Mouse (Mus musculus): ENCODE results near the gene Sfxn3. TPM values are rescaled to one million over a fixed set of nuclear protein-coding genes. Genes with fewer than 3 reads are reported as not detected.

Sfxn3 gene
- polyA plus RNA-seq, 2 experiments, result 1.8 to 2.4 TPM

DNA sequence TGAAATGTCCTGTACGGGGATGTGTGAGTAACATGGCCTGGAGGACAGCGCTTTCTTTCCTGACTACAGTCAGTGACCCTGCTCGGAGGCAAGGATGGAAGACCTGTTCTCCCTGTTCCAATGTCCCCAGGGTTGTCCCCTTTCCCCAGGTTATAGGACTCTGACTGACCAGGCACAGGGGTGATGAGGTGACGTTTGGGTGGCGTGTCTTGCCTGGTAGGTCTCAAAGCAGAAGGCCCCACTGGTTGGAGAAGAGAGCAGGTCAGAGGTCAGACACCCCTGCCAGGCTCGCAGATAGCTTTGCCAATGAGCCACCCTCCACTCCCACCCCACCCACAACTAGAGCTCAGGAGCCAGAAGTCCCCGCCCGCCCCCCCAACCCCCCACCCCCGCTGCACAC lies 17.7 kb upstream of the Sfxn3 start:
- Histone ChIP-seq H3K4me3 (ENCODE audit: insufficient read depth in 1 of 2, low read depth in 2 of 2, low read length in 2 of 2) (no peak overlapping the region), H3K27ac (no peak overlapping the region), H3K36me3 (replicated peaks; ENCODE audit: control insufficient read depth, insufficient read depth, low read depth) (no peaks in the 10 kb centered on the region; the same call in 1 of the 2 replicates), H3K4me2 (ENCODE audit: low read depth) (no peak overlapping the region), H3K4me1 (replicated peaks; ENCODE audit: control insufficient read depth in 2 of 2, insufficient read depth in 2 of 2, low read length in 1 of 2) (peaks cover 0 to 2% of the 10 kb centered on the region in 2 experiments; a peak in 1 of 4 replicates), H3K27me3 (ENCODE audit: control insufficient read depth, insufficient read depth, low read length) (no peaks in the 10 kb centered on the region), H3K9me3 (ENCODE audit: control insufficient read depth, low read length) (no peaks in the 10 kb centered on the region), H3K9ac (replicated peaks) (no peak overlapping the region)
- DNase-seq (ENCODE audit: low read depth in 3 of 3, low spot score in 3 of 3) (no peak), ATAC-seq (ENCODE audit: insufficient read depth) (no peak)
- TF ChIP-seq CTCF (IDR thresholded peaks at IDR 0.05; ENCODE audit: low read depth), result no peak
- TF ChIP-seq EP300 (IDR thresholded peaks at IDR 0.05; ENCODE audit: low read depth), result no peak
- 50% methylated on average over 9 of the region's 9 CpGs for WGBS (ENCODE audit: insufficient replicate concordance)

DNA sequence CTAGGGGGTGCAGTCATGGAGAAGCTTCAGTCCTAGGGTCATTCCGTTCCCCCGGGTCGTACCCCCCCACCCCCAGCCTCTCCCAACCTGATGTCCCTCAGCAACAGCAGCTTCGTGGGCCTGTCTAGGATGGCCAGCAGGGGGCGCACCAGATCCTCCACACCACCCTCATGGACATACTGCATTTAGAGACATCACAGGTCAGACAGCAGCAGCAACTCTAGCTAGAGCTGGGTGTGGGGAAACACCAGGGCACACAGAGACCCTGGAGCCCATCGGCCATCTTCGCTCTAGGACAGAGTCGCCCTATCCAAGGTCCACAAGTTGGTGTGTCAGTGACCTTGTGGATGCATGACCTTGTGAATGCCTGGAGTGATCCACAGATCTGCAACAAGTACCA lies 17.2 kb upstream of the Sfxn3 start:
- Histone ChIP-seq H3K4me3 (ENCODE audit: insufficient read depth in 1 of 2, low read depth in 2 of 2, low read length in 2 of 2) (no peak overlapping the region), H3K9ac (replicated peaks) (no peak overlapping the region), H3K9me3 (ENCODE audit: control insufficient read depth, low read length) (no peaks in the 10 kb centered on the region), H3K27me3 (ENCODE audit: control insufficient read depth, insufficient read depth, low read length) (no peaks in the 10 kb centered on the region), H3K27ac (no peak overlapping the region), H3K4me2 (ENCODE audit: low read depth) (no peak overlapping the region), H3K36me3 (replicated peaks; ENCODE audit: control insufficient read depth, insufficient read depth, low read depth) (no peaks in the 10 kb centered on the region; the same call in 1 of the 2 replicates), H3K4me1 (replicated peaks; ENCODE audit: control insufficient read depth in 2 of 2, insufficient read depth in 2 of 2, low read length in 1 of 2) (peaks cover 0 to 2% of the 10 kb centered on the region in 2 experiments; a peak in 1 of 4 replicates)
- WGBS (ENCODE audit: insufficient replicate concordance), result 17% methylated on average over 8 of the region's 8 CpGs
- ATAC-seq (ENCODE audit: insufficient read depth) (0 out of 2 replicates have a peak, but pooled peaks have one; percentile 8), DNase-seq (ENCODE audit: low read depth in 3 of 3, low spot score in 3 of 3) (no peak)
- TF ChIP-seq CTCF (IDR thresholded peaks at IDR 0.05; ENCODE audit: low read depth) (peak; percentile 96), EP300 (IDR thresholded peaks at IDR 0.05; ENCODE audit: low read depth) (no peak)

DNA sequence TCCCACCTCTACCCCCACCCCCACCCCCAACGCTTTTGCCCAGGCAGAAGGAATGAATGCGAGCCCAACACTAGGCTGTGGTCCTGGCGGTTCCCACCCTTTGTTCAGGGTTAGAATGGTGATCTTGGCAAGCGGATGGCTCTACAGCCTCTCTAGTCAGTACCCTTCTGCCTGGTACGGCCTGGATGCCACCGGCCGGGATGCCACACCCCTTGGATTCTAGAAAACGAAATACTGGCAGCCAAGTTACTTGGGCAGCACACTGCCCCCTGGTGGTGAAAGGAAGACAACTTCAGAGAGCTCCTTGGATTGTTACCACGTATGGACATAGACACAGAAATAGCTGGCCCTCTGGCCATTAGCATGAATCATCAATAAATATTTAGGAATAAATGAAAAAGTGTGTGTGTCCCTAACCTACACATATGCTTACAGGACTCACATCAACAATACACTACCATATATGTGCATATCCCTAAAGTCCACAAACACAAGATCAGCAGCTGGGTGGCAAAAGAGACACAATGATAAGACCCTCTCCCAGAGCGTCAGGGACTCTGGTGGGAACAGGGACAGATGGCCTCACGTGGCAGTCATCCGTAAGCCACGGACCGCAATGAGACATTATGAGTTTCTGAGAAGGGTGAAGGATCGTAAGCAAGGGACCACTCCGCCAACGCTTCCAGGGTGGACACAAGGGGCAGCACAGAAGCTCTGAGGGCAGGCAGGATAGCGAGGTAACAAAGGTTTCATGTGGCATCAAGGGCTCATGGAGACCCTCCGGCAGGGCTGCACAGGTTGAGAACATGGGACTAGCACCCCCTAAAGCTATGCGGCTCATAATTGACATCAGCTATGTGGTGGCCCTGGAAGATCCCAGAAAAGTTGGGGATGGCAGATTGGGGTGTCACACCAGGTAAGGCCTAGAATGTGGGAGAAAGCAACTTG lies 16.3 kb upstream of the Sfxn3 start:
- WGBS (ENCODE audit: insufficient replicate concordance), result 37% methylated on average over 20 of the region's 20 CpGs
- no peak overlapping the region for H3K9ac ChIP-seq (replicated peaks)
- no peaks in the 10 kb centered on the region; the same call in 1 of the 2 replicates for H3K36me3 ChIP-seq (replicated peaks; ENCODE audit: control insufficient read depth, insufficient read depth, low read depth)
- no peaks in the 10 kb centered on the region for H3K27me3 ChIP-seq (ENCODE audit: control insufficient read depth, insufficient read depth, low read length)
- no peaks in the 10 kb centered on the region for H3K9me3 ChIP-seq (ENCODE audit: control insufficient read depth, low read length)
- no peak for TF ChIP-seq EP300 (IDR thresholded peaks at IDR 0.05; ENCODE audit: low read depth)
- peak; percentile 92 for TF ChIP-seq CTCF (IDR thresholded peaks at IDR 0.05; ENCODE audit: low read depth)
- peaks cover 0 to 2% of the 10 kb centered on the region in 2 experiments; a peak in 1 of 4 replicates for H3K4me1 ChIP-seq (replicated peaks; ENCODE audit: control insufficient read depth in 2 of 2, insufficient read depth in 2 of 2, low read length in 1 of 2)
- no peak overlapping the region for H3K4me3 ChIP-seq (ENCODE audit: insufficient read depth in 1 of 2, low read depth in 2 of 2, low read length in 2 of 2)
- H3K4me2 ChIP-seq (ENCODE audit: low read depth), result peak overlapping the region; percentile 56
- no peak overlapping the region for H3K27ac ChIP-seq
- ATAC-seq (ENCODE audit: insufficient read depth) (no peak), DNase-seq (ENCODE audit: low read depth in 3 of 3, low spot score in 3 of 3) (peak in 2 of 3 experiments; percentile 62 to 76)

DNA sequence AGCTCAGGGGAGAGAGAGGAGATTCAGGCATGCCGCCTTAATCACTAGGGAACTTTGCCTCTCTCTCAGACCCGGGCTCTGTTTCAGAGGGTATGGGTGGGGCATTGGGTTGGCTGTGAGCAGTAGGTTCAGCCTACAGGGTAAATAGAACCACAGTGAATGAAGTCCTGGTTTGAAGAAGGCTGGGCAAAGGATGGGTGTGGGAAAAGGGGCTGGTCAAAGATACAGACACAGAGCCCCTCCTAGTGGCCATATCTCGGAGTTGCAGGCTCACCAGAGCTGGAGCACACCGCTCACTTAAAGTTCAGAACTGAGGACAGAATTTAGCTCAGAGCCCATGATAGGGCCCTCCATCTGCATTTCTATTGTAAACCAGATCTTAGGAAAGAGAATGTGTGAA lies 15.5 kb upstream of the Sfxn3 start:
- H3K36me3 ChIP-seq (replicated peaks; ENCODE audit: control insufficient read depth, insufficient read depth, low read depth), result no peaks in the 10 kb centered on the region
- no peaks in the 10 kb centered on the region for H3K9me3 ChIP-seq (ENCODE audit: control insufficient read depth, low read length)
- DNase-seq (ENCODE audit: low read depth in 3 of 3, low spot score in 3 of 3) (no peak), ATAC-seq (ENCODE audit: insufficient read depth) (peak; percentile 22; the same call in 1 of the 2 replicates)
- H3K9ac ChIP-seq (replicated peaks), result no peak overlapping the region
- WGBS (ENCODE audit: insufficient replicate concordance), result 22% methylated on average over 4 of the region's 4 CpGs
- no peaks in the 10 kb centered on the region for H3K27me3 ChIP-seq (ENCODE audit: control insufficient read depth, insufficient read depth, low read length)
- no peak overlapping the region for H3K27ac ChIP-seq
- TF ChIP-seq CTCF (IDR thresholded peaks at IDR 0.05; ENCODE audit: low read depth) (peak; percentile 87), EP300 (IDR thresholded peaks at IDR 0.05; ENCODE audit: low read depth) (no peak)
- peaks cover 0 to 2% of the 10 kb centered on the region in 2 experiments; a peak in 1 of 4 replicates for H3K4me1 ChIP-seq (replicated peaks; ENCODE audit: control insufficient read depth in 2 of 2, insufficient read depth in 2 of 2, low read length in 1 of 2)
- H3K4me2 ChIP-seq (ENCODE audit: low read depth), result no peak overlapping the region
- no peak overlapping the region for H3K4me3 ChIP-seq (ENCODE audit: insufficient read depth in 1 of 2, low read depth in 2 of 2, low read length in 2 of 2)

Data from liver, embryonic 14.5 days (tissue).